Mouse (Mus musculus): ENCODE measurements at regions not wholly inside any gene's neighbourhood (a gene's known extent, or its start where the extent isn't known, plus 50 kb on each side); places are given as distances from the start of the nearest gene placed in this dataset.

- no peak for DNase-seq (ENCODE audit: low spot score in 2 of 2)
Measured at GRCm38 (mm10) chrX:11387200-11387940, 59.7 kb downstream of the H2al1j start.

- DNase-seq (ENCODE audit: low spot score in 2 of 2) = no peak
Measured at GRCm38 (mm10) chrX:11388860-11389259, 61.2 kb downstream of the H2al1j start.

GRCm38 (mm10) chrX:11400406-11400805, 72.8 kb downstream of the H2al1j start:
- no peak for DNase-seq (ENCODE audit: low spot score in 2 of 2)

- DNase-seq (ENCODE audit: low spot score in 2 of 2) = no peak
Measured at GRCm38 (mm10) chrX:11404369-11404768, 76.7 kb downstream of the H2al1j start.

GRCm38 (mm10) chrX:11412316-11412826, 84.7 kb downstream of the H2al1j start:
- DNase-seq (ENCODE audit: low spot score in 2 of 2) = no peak

- no peak for DNase-seq (ENCODE audit: low spot score in 2 of 2)
Measured at GRCm38 (mm10) chrX:11415662-11416061, 88.0 kb downstream of the H2al1j start.

GRCm38 (mm10) chrX:11416510-11416909, 88.9 kb downstream of the H2al1j start:
- DNase-seq (ENCODE audit: low spot score in 2 of 2) = no peak

- DNase-seq (ENCODE audit: low spot score in 2 of 2) = no peak
Measured at GRCm38 (mm10) chrX:11417861-11418260, 90.2 kb downstream of the H2al1j start.

- DNase-seq (ENCODE audit: low spot score in 2 of 2) = no peak
Measured at GRCm38 (mm10) chrX:11418261-11418660, 90.6 kb downstream of the H2al1j start.

- no peak for DNase-seq (ENCODE audit: low spot score in 2 of 2)
Measured at GRCm38 (mm10) chrX:11419162-11419631, 91.6 kb downstream of the H2al1j start.

GRCm38 (mm10) chrX:11432403-11433004, 104.9 kb downstream of the H2al1j start:
- DNase-seq (ENCODE audit: low spot score in 2 of 2) = peak; percentile 15 to 26

GRCm38 (mm10) chrX:11435338-11435737, 107.7 kb downstream of the H2al1j start:
- DNase-seq (ENCODE audit: low spot score in 2 of 2) = no peak

- peak in 1 of 2 experiments; percentile 22 for DNase-seq (ENCODE audit: low spot score in 2 of 2)
Measured at GRCm38 (mm10) chrX:11437151-11437944, 109.7 kb downstream of the H2al1j start.

- no peak for DNase-seq (ENCODE audit: low spot score in 2 of 2)
Measured at GRCm38 (mm10) chrX:11443543-11443942, 115.9 kb downstream of the H2al1j start.

GRCm38 (mm10) chrX:11444261-11444725, 116.7 kb downstream of the H2al1j start:
- DNase-seq (ENCODE audit: low spot score in 2 of 2) = no peak

- no peak for DNase-seq (ENCODE audit: low spot score in 2 of 2)
Measured at GRCm38 (mm10) chrX:11448711-11449110, 121.1 kb downstream of the H2al1j start.

GRCm38 (mm10) chrX:11458521-11458920, 130.9 kb downstream of the H2al1j start:
- no peak for DNase-seq (ENCODE audit: low spot score in 2 of 2)

GRCm38 (mm10) chrX:11463955-11464511, 136.4 kb downstream of the H2al1j start:
- DNase-seq (ENCODE audit: low spot score in 2 of 2) = peak in 1 of 2 experiments; percentile 24

- no peak for DNase-seq (ENCODE audit: low spot score in 2 of 2)
Measured at GRCm38 (mm10) chrX:11466191-11466590, 138.6 kb downstream of the H2al1j start.

- no peak for DNase-seq (ENCODE audit: low spot score in 2 of 2)
Measured at GRCm38 (mm10) chrX:11479696-11480339, 152.2 kb downstream of the H2al1j start.

GRCm38 (mm10) chrX:11482141-11482540, 154.5 kb downstream of the H2al1j start:
- DNase-seq (ENCODE audit: low spot score in 2 of 2) = no peak

All from frontal cortex, postnatal 36 days (tissue).